Mouse (Mus musculus): ENCODE data around the gene Zfp384.

The Zfp384 gene

DNA sequence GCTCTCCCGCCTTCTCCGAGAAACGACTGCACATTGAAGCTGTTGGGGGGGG lies at the start of gene Zfp384:
TSS of gene Zfp384 (plus strand) at position 17 of the 52 bp plus-strand sequence.
- DNase-seq (ENCODE audit: low read depth in 2 of 2, low spot score in 2 of 2): no peak

DNA sequence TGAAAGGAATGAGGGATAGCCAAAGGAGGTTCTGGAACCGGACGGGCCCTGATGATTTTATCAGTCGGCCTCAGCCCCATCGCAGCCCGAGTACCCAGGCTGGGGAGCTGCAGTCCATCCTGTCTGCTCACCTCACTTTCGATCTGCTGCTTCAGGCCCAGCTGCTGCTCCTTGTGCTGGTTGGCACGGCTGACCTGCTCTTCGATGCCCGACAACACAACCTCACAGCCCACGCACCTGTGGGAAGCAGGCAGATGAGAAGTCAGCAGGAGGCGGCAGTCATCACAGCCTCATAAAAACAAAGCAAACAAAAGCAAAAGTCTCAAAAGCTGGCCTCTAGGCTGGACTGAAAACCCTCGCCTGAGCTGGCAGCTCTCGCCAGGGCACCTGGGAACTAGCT lies 49.0 kb upstream of the Zfp384 start:
- no peak for DNase-seq (ENCODE audit: low read depth in 2 of 2, low spot score in 2 of 2)

DNA sequence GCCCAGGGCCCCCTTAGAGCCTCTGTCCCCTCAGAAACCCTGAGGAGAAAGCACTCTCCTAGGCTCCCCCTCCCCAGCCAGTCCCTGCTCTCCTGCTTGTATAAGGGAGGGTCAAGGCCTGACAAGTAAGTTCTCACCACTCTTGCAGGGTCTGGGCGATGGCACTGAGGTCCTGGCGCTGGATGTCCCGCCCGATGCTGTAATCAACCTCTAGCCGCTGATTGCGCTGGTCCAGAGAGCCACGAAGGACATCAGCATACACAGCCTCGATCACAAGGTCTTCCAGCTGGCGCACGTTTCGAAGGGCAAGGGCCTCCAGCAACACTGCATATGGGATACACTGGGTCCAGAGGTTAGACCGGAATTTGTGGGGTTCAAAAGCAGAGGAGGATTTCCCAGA lies 47.9 kb upstream of the Zfp384 start:
- DNase-seq (ENCODE audit: low read depth in 2 of 2, low spot score in 2 of 2): no peak

DNA sequence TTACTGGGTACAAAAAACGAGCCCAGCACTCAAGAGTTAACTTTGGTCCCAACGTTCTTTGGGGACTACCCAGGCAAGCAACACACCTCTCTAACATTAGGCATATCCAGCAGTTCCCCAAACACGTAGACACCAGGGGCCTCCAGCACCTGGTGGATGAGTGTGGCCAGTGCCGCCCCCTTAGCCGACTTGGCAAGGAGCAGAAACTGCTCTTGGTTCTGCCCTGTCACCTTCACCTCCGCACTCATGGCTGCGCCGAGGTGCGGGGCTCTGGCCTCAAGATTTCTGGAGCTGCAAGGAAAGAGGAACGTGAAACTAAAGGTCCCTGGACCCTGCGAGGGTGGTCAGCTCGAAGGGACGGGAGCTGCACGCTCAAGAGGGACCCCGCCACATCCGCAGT lies 44.3 kb upstream of the Zfp384 start:
- DNase-seq (ENCODE audit: low read depth in 2 of 2, low spot score in 2 of 2): no peak

DNA sequence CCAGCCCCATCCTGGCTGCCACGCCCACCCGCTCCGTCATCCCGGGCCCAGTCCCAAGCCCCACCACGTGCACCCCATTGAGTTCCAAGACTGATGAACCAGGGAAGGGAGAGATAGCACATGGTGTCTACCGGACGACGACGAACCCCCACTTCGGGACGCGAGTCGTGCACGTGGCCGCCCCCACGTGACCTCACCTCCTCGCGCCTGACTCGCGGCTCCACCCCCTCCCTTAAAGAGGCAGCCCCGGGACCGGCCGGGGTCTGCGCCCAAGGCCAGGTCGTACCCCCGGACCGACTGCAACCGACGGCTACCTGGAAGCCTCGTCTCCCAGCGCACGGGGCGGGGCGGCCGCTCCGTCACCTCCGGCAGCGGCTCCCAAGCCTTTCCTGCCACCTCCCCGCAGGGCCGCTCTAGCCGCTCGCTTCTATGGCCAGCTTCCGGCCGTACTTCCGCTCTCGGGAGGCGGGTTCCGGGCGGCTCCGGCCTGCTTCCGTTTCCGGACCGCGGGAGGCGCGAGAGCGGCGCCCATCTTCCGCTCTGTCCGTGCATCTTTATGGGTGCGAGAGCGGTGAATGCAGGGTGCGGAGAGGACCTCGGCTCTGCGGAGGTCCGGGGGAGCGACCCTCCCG lies 43.7 kb upstream of the Zfp384 start, which contains the start of gene Cops7a:
TSS of gene Cops7a (minus strand) at position 451 of the 632 bp plus-strand sequence.
- peak; percentile 92 to 93 for DNase-seq (ENCODE audit: low read depth in 2 of 2, low spot score in 2 of 2)

DNA sequence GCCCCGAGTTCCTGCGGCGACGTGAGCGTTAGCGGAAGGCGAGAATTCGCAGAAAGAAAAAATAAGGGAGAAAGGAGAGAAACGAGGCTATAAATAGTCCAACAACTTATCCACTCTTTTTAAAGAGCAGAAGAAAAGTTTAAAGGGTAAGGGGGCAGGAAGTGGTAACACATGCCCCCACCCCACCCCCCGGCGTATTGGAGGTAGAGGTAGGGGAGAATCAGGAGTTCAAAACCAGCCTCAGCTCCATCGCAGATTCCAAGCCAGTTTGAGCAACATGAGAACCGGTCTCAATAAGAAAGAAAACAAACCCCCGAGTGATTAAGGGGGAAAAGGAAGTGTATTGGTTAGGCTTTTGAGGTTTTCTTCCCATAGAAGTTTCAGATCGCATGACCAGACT lies 43.2 kb upstream of the Zfp384 start:
- DNase-seq (ENCODE audit: low read depth in 2 of 2, low spot score in 2 of 2): no peak

DNA sequence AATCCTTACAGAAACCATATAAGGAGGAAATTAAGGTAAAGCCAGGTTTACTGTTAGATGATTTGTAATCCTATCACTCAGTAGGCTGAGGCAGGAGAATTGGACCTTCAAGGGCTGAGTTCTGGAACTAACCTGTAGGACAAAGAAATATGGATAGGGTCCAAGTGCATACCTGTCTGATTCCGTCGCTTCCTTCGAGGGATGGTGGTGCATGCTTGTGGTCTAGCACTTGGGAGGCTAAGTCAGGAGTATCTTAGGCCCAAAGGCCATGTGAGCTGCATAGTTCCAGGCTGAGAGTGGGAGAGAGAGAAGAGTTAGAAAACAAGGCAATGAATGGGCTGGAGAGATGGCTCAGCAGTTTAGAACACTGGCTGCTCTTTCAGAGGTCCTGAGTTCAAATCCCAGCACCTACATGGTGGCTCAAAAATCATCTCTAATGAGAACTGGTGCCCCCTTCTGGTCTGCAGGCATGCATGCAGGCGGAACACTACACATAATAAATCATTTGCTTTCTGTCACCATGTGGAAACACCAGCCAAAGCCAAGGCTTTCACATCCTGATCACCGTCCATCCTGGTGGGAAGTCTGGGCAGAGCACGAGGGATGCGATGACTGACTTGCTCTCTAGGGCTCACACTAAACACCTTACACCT lies 42.4 kb upstream of the Zfp384 start:
- peak in 1 of 2 experiments; percentile 5 for DNase-seq (ENCODE audit: low read depth in 2 of 2, low spot score in 2 of 2)

DNA sequence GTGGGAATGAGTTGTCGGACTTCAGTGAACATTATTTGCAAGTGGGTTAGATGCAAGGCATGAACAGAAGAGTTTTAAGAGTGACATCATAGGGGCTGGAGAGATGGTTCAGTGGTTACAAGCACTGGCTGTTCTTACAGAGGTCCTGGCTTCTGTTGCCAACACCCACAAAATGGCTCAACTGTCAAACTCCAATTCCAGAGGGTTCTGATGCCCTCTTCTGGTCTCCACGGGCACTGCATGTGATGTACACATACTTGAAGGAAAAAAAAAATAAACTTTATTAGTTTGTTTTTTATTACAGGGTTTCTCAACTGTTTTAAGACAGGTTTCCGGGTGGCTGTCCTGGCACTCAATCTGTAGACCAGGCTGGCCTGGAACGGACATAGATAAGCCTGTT lies 41.2 kb upstream of the Zfp384 start:
- DNase-seq (ENCODE audit: low read depth in 2 of 2, low spot score in 2 of 2): peak; percentile 31 to 59

DNA sequence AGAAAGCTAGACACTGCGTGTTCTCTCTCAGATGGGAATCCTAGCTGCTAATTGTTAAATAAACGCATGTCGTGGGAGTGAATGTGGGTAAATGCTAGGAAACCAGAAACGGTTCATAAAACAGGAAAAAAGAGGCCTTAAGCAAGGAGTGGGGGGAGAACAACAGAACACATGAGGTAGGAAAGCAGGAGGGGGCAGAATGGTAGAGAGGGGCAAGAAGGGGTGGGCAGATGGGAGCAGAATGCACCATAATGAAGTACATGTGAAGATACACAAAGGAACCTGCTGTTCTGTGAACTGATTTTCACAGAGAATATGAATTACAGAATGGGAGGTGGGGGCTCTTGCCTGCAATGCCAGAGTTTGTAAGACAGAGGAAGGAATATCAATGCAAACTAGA lies 16.7 kb upstream of the Zfp384 start:
- no peak for DNase-seq (ENCODE audit: low read depth in 2 of 2, low spot score in 2 of 2)

DNA sequence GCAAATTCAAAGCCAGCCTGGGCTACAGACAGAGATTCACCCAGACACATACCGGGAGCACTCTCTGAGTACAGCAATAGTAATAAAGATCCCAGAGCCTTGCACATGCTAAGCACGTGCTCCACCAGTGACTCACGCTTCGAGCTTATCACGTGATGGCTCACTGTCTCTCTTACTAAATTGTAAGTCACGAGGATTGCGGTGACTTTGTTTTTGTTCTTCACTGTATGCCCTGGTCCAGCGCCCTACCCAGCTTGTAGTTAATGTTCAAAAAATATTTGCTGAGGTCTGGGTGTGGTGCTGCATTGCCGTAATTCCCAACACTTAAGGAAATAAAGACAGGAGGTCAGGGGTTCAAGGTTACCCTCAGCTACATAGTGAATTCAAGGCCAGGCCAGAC lies 15.6 kb upstream of the Zfp384 start:
- DNase-seq (ENCODE audit: low read depth in 2 of 2, low spot score in 2 of 2): no peak

DNA sequence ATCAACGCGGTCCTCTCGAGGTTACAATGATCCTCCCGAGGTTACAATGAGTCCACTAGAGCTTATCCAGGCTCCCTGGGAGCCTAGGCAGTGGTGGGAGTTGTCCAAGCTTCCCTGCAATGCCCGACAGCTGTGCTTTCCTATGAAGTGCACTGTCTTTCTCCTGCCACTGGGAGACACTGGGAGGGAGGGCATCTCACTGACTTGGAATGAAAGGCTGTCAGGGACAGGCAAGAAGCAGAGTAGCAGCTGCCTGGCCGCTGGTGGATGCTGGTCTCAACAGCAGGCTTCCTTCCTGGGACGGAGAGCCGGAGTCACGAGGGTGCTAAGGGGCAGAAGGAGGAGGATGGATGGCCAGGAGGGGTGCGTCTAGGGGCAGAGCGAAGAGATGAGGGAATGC lies 15.1 kb upstream of the Zfp384 start:
- DNase-seq (ENCODE audit: low read depth in 2 of 2, low spot score in 2 of 2): no peak

DNA sequence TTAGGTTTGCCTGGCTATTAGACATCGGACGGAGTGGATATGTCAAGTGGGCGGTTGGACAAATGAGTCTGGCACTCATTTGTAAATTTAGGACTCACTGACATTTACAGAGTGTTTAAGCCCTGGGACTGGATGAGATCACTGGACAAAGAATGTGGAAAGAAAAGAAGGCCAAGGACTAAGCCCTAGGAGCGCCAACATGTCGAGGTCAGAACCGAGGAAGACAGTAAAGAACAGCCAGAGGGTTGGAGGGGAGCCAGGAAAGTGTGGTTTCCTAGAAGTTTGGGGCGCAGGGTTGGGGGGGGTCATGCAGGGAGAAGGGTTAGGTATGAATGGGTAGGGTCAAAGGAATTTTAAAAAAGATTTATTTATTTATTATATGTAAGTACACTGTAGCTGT lies 13.7 kb upstream of the Zfp384 start:
- DNase-seq (ENCODE audit: low read depth in 2 of 2, low spot score in 2 of 2): no peak

DNA sequence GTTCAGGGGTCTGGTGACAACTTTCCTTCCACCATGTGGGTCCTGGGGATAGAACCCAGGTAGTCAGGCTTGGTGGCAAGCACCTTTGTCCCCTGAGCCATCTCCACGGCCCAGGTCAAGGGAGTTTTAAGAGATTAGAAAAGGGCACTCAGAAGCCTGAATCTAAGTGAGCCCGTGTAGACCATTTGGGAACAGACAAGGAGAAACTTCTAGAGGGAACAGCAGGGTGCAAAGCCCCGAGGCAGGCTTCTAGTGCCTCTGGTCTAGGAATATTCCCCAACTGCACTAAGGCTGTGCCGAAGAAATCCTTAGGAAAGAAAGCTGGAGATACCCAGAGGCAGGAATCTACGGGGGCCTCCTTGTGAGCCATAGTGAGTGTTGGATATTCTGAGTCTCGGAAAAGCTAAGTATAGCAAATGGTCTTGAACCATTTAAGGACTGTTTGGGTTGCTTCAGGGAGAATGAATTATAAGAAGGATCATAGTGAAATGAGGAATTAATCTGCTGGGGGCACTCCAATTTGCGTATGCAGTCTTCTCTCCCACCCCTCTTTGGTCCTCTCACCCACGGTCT lies 13.0 kb upstream of the Zfp384 start:
- DNase-seq (ENCODE audit: low read depth in 2 of 2, low spot score in 2 of 2): no peak

DNA sequence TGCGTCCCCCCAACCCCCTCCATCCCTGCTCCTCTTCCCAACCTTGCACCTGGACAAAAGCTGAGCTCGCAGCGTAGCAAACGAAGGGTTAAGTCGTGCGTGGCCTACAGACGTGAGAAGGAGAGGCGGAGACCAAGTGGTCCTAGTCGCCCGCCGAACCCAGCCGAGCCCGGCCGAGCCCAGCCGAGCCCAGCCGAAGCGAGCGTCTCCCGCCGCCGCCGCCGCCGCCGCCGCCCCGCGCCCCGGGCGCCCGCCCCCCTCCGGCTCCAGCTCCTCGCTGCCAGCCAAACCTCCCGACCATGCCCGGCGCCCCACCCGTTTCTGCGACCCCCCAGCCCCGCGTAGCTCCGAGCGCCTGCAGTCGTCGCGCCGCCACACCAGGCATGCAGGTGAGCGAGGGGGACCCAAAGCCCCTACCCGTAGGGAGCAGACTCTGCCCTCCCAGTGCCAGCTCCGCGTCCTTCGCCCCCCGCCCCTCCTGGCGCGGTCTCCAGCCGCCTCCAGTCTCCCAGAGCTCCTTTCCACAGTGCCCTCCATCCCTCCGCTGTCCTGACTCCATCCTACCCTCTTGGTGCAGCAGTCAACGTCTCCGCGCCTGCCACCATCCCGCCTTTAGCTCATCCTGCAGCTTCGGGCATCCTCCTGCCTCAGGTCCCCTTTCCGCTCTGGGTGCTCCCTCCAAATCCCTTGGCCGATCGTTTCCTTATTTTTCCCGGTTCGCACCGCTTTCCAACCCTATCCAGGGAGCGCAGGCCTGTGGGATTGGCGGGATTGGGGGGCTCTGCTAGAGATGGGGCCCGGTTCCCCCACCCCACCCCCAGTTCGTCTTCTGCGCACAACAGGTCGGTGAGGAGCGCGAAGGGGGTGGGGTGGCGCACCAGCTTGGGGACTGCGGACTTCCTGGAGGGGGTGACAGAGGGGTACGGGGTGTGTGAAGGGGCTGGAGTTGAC lies 12.1 kb upstream of the Zfp384 start, which contains the start of gene Pianp:
TSS of gene Pianp (plus strand) at position 144 of the 951 bp plus-strand sequence.
- DNase-seq (ENCODE audit: low read depth in 2 of 2, low spot score in 2 of 2): peak; percentile 62 to 72

DNA sequence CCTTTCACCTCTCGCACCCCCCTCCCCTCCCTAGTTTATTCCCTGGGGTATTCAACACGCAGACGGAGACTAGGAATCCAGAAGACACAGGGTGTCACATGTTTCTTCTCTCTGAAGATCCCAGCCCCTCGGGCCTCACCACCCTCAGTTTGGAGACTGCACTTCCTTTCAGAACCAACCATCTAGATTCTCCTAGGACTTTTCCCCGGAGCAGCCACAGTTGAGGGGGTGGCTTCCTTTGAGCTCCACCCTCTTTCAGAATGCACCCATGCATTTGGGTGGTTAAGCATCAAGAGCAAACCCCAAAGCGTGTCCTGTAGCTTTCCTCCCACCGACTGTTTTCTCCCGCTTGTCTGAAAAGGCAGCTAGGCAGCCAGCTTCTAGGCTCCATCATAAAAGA lies 10.9 kb upstream of the Zfp384 start:
- no peak for DNase-seq (ENCODE audit: low read depth in 2 of 2, low spot score in 2 of 2)

DNA sequence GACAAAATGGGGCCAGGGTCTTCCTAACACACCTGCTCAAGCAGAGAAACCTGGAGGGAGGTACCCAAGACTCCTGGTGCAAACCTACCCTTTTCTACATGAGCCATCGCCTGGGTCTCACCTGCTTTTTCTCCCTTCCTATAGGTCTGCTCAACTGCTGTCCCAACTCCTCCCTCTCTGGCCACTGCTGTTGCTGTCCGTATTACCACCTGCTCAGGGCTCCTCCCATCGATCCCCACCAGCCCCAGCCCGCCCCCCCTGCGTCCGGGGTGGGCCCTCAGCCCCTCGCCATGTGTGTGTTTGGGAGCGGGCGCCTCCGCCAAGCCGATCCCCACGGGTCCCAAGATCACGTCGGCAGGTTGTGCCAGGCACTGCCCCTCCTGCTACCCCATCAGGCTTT lies 9.9 kb upstream of the Zfp384 start:
- no peak for DNase-seq (ENCODE audit: low read depth in 2 of 2, low spot score in 2 of 2)

DNA sequence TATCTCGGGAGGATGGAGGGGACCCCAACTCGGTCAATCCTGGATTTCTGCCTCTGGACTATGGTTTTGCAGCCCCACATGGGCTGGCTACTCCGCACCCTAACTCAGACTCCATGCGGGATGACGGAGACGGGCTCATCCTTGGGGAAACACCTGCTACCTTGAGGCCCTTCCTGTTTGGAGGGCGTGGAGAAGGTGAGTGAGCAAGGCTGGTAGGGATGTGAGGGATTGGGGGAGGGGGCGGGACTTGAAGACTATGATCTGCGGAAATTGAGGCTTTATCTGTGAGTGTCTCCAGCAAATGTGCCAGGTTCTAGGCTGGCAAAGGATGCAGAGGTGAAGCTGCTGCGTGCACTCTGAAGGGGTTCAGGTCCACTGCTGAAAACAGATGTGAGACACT lies 9.4 kb upstream of the Zfp384 start:
- no peak for DNase-seq (ENCODE audit: low read depth in 2 of 2, low spot score in 2 of 2)

DNA sequence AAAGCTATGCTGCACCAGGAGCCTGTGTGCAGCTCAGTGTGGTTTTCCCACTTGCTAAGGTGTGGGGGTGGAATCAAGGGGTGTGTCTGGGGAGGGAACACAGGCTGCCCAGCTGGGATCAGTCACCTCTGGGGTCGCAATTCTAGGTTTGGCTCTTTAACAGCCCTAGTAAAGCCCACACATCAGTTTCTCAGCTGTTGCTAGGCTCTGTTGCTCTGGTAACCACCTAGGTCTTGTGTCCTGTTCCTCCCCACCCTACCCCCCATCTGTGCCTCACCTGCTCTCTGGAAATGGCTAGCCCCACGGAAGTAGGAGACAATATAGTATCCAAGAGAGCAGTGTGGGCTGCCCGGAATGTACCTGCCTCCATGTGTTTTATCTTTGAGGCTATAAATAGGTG lies 5.2 kb upstream of the Zfp384 start:
- DNase-seq (ENCODE audit: low read depth in 2 of 2, low spot score in 2 of 2): no peak

DNA sequence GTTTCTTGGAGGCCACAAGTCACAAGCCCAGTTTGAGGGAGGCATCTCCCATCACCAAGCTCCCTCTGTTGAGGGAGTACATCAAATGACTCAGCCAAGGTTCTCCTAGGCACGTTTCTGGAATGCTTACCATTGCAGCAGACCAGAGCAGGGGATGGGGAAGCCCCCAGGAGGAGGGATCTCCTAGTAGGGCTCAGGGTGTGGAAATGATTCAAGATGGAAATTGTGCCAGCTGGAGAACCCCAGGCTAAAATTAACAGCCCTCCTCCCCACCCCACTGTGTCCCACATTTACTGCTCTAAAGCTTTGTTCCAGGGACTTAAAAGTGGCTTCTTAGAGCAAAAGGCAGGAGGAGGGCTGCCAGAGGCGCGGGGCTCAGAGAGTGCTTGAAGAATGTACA lies 3.9 kb upstream of the Zfp384 start:
- no peak for DNase-seq (ENCODE audit: low read depth in 2 of 2, low spot score in 2 of 2)

DNA sequence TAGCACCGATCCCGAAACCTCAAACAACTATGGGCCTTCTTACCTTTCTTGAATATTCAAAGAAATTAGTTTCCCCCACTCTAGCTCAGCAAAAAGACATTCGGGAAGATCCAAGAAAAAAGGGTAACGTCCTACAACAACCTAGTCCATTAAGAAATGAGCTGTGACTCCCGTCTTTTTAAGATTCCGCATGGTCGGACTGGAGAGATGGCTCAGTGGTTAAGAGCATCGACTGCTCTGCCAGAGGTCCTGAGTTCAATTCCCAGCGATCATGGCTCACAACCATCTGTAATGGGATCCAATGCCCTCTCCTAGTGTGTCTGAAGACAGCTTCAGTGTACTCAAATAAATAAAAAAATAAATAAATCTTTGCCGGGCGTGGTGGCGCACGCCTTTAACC lies 885 bp upstream of the Zfp384 start:
- no peak for DNase-seq (ENCODE audit: low read depth in 2 of 2, low spot score in 2 of 2)

DNA sequence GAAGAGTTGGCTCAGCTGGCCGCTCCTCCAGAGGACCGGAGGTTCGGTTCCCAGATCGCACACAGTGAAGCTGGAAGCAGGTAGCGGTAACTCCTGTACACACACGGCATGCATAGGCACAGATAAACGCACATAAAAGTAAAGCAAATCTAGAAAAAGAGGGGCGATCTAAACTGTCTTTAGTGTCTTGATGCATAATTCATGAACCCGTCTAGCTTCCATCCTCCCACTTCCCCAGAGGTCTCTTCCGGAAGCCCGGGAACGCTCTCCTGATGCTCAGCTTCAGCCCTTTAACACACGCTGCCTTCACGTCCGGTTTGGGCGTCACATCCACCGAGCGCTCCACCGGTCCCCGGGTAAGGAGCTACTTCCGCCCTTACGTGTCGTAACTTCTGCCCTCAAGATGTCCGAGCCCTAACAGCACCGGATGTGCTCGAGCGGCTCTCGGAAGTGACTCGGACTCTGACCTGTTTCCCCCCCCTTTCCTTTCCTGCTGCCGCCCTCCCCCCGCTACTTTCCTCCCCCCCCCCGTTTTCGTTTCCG lies 288 bp upstream of the Zfp384 start:
- DNase-seq (ENCODE audit: low read depth in 2 of 2, low spot score in 2 of 2): peak; percentile 96
